Mouse (Mus musculus) CH12.LX (cell line): ENCODE data around the gene Aplp1. TPM values are rescaled to one million over a fixed set of nuclear protein-coding genes. Genes with fewer than 3 reads are reported as not detected.

Source experiments
- DNase-seq: peaks from one replicate; pipeline ENCODE4 v3.0.0-alpha.2; 2013; ENCODE audit errors: extremely low read depth
- H3K27ac ChIP-seq: 2 replicates; pipeline ENCODE4 v1.5.1; 2012; ENCODE audit warnings: low read depth, mild to moderate bottlenecking, control low read depth, moderate library complexity; ENCODE audit not compliant: insufficient read depth
- H3K27me3 ChIP-seq: replicated peaks from 2 replicates; pipeline ENCODE3; 2012; ENCODE audit warnings: inconsistent platforms
- H3K36me3 ChIP-seq, 2 experiments: replicated peaks in 1 of 2; 2 replicates each; pipeline versions ENCODE3 to v1.6.1; 2012; ENCODE audit warnings: inconsistent platforms in 1 of 2, low read length in 1 of 2, mild to moderate bottlenecking in 1 of 2, mixed read lengths in 1 of 2, moderate library complexity in 1 of 2; ENCODE audit not compliant: control insufficient read depth in 1 of 2, insufficient read depth in 1 of 2
- H3K4me1 ChIP-seq, 2 experiments: 2 replicates each; pipeline ENCODE4 v1.6.1; 2012; ENCODE audit warnings: inconsistent platforms in 1 of 2, moderate library complexity in 1 of 2; ENCODE audit not compliant: insufficient read depth in 2 of 2, control insufficient read depth in 1 of 2
- H3K4me2 ChIP-seq: 2 replicates; pipeline ENCODE4 v1.6.1; 2012; ENCODE audit warnings: low read depth, mild to moderate bottlenecking, control low read depth; ENCODE audit not compliant: poor library complexity, insufficient read depth, severe bottlenecking
- H3K4me3 ChIP-seq, 3 experiments: fragments of 150-350 bp in 1 of 3; sonication (generic) in 1 of 3; replicated peaks in 1 of 3; 2 replicates each; pipeline versions ENCODE3 to v1.5.1; 2011 to 2012; ENCODE audit warnings: low read depth in 2 of 3, low read length in 2 of 3, mild to moderate bottlenecking in 2 of 3, moderate library complexity in 2 of 3, control low read depth in 1 of 3, improper control_type of control experiment in 1 of 3, inconsistent platforms in 1 of 3, mixed read lengths in 1 of 3; ENCODE audit not compliant: poor library complexity in 1 of 3
- H3K79me2 ChIP-seq: replicated peaks from 2 replicates; pipeline ENCODE4 v1.6.1; 2012; ENCODE audit warnings: mild to moderate bottlenecking, moderate library complexity; ENCODE audit not compliant: control insufficient read depth, poor library complexity, insufficient read depth, severe bottlenecking; ENCODE audit errors: extremely low read depth
- H3K9ac ChIP-seq: 2 replicates; pipeline ENCODE4 v1.6.1; 2012; ENCODE audit warnings: low read depth, mild to moderate bottlenecking, control low read depth, moderate library complexity; ENCODE audit not compliant: insufficient read depth
- H3K9me3 ChIP-seq: replicated peaks from 2 replicates; pipeline ENCODE3; 2012; ENCODE audit warnings: low read length, inconsistent platforms, mixed read lengths
- CHD1 ChIP-seq: IDR thresholded peaks from 2 replicates; pipeline ENCODE4 v1.6.1; 2012; ENCODE audit warnings: low read depth, low read length, improper control_type of control experiment, inconsistent platforms
- CHD2 ChIP-seq: IDR thresholded peaks from 2 replicates; pipeline ENCODE4 v1.6.1; 2011; ENCODE audit warnings: low read length, improper control_type of control experiment
- CTCF ChIP-seq, 2 experiments: IDR thresholded peaks in 1 of 2; conservative IDR thresholded peaks in 1 of 2; 2 replicates each; pipeline ENCODE4 v1.5.1; 2011 to 2012; ENCODE audit warnings: low read depth in 2 of 2, low read length in 2 of 2, improper control_type of control experiment in 1 of 2, inconsistent platforms in 1 of 2, mild to moderate bottlenecking in 1 of 2, moderate library complexity in 1 of 2
- ELF1 ChIP-seq: IDR thresholded peaks from 2 replicates; pipeline ENCODE4 v1.6.1; 2014; ENCODE audit warnings: low read depth, mild to moderate bottlenecking, inconsistent platforms, low read length, improper control_type of control experiment
- EP300 ChIP-seq: IDR thresholded peaks from 2 replicates; pipeline ENCODE4 v1.6.1; 2011; ENCODE audit warnings: low read length, improper control_type of control experiment
- ETS1 ChIP-seq: conservative IDR thresholded peaks from 2 replicates; pipeline ENCODE4 v1.6.1; 2012; ENCODE audit warnings: low read depth, mild to moderate bottlenecking, inconsistent platforms, low read length, improper control_type of control experiment, moderate library complexity
- GABPA ChIP-seq: IDR thresholded peaks from 2 replicates; pipeline ENCODE4 v1.6.1; 2012; ENCODE audit warnings: low read depth, low read length, improper control_type of control experiment, inconsistent platforms; ENCODE audit not compliant: insufficient replicate concordance
- KAT2A ChIP-seq: IDR thresholded peaks from 2 replicates; pipeline ENCODE4 v1.6.1; 2012; ENCODE audit warnings: low read length, improper control_type of control experiment, inconsistent platforms; ENCODE audit not compliant: insufficient replicate concordance
- MAFK ChIP-seq: IDR thresholded peaks from 2 replicates; pipeline ENCODE4 v1.6.1; 2011; ENCODE audit warnings: low read length, improper control_type of control experiment; ENCODE audit not compliant: insufficient replicate concordance
- MAX ChIP-seq: IDR thresholded peaks from 2 replicates; pipeline ENCODE4 v1.6.1; 2011; ENCODE audit warnings: low read length, improper control_type of control experiment
- NELFE ChIP-seq: IDR thresholded peaks from 2 replicates; pipeline ENCODE4 v1.6.1; 2011; ENCODE audit warnings: low read depth, low read length, improper control_type of control experiment
- NRF1 ChIP-seq: IDR thresholded peaks from 2 replicates; pipeline ENCODE4 v1.6.1; 2014; ENCODE audit warnings: low read depth, mild to moderate bottlenecking, inconsistent platforms, low read length, improper control_type of control experiment, moderate library complexity
- POLR2A ChIP-seq: IDR thresholded peaks from 2 replicates; pipeline ENCODE4 v1.6.1; 2011; ENCODE audit warnings: low read depth, mild to moderate bottlenecking, improper control_type of control experiment, low read length
- POLR2AphosphoS2 ChIP-seq: IDR thresholded peaks from 2 replicates; pipeline ENCODE4 v1.6.1; 2011; ENCODE audit warnings: low read depth, low read length, improper control_type of control experiment
- RAD21 ChIP-seq: IDR thresholded peaks from 2 replicates; pipeline ENCODE4 v1.6.1; 2011; ENCODE audit warnings: low read depth, mild to moderate bottlenecking, low read length, improper control_type of control experiment, moderate library complexity
- SIN3A ChIP-seq: IDR thresholded peaks from 2 replicates; pipeline ENCODE4 v1.6.1; 2012; ENCODE audit warnings: low read length, improper control_type of control experiment, inconsistent platforms
- TBP ChIP-seq: conservative IDR thresholded peaks from 2 replicates; pipeline ENCODE4 v1.6.1; 2011; ENCODE audit warnings: low read depth, low read length, improper control_type of control experiment
- ZKSCAN1 ChIP-seq: IDR thresholded peaks from 2 replicates; pipeline ENCODE4 v1.6.1; 2012; ENCODE audit warnings: low read depth, inconsistent platforms, low read length, improper control_type of control experiment, borderline replicate concordance
- ZNF384 ChIP-seq: IDR thresholded peaks from 2 replicates; pipeline ENCODE4 v1.6.1; 2012; ENCODE audit warnings: low read depth, low read length, improper control_type of control experiment, inconsistent platforms
- dilution Hi-C: fragments of 300-500 bp; cut with MboI; formaldehyde crosslinking; loops from 2 replicates; pipeline ENCODE4 v1.14.3; 2020; ENCODE audit warnings: low sequenced_read_pairs; ENCODE audit not compliant: extremely low pct_unique_long_range_greater_than_20kb, extremely low pct_ligation_motif_present
- in situ Hi-C: fragments of 300-500 bp; cut with MboI; formaldehyde crosslinking; loops from 3 replicates; pipeline ENCODE4 v1.14.3; 2019; ENCODE audit warnings: low sequenced_read_pairs, low pct_ligation_motif_present, low pct_unique_long_range_greater_than_20kb, mixed read lengths
- polyA plus RNA-seq: library from polyadenylated mRNA; unstranded; fragments of >175 nt; gene quantifications from 2 replicates; pipeline ENCODE4 v1.2.1, GENCODE M21; 2012; ENCODE audit warnings: low read depth; ENCODE audit not compliant: insufficient read length
- total RNA-seq, 2 experiments: library from RNA; depleted of rRNA; stranded (reverse); fragments of 300-350 nt in 1 of 2; fragments of >200 nt in 1 of 2; gene quantifications; 2 replicates each; pipeline ENCODE4 v1.2.3; 2012 to 2014

The Aplp1 gene
- total and polyA plus RNA-seq, 3 experiments, result 0.10 to 0.93 TPM; not detected in 1

GRCm38 (mm10) chr7:30439734-30440133 is 5.6 kb downstream of the Aplp1 start:
- Histone ChIP-seq H3K27me3 (peaks cover 87% of the 10 kb centered on the region), H3K36me3 (no peaks in the 10 kb centered on the region), H3K9me3 (peaks cover 5% of the 10 kb centered on the region), H3K79me2 (no peaks in the 10 kb centered on the region), H3K4me2 (no peak overlapping the region), H3K4me3 (no peak overlapping the region), H3K4me1 (no peaks in the 10 kb centered on the region), H3K9ac (no peak overlapping the region), H3K27ac (no peak overlapping the region)
- no peak for DNase-seq
- in situ Hi-C loops, result loop anchor here (5.0 to 10.0 kb wide), 3 partner anchors 33 to 77 kb away; partner anchors contain the start of genes Lrfn3 and Prodh2
- no peak for TF ChIP-seq GABPA
- TF ChIP-seq NELFE, result no peak
- no peak for TF ChIP-seq CHD1
- TF ChIP-seq CHD2, result no peak
- TF ChIP-seq POLR2AphosphoS2, result no peak
- TF ChIP-seq ZKSCAN1, result no peak
- no peak for TF ChIP-seq MAFK
- TF ChIP-seq MAX, result no peak
- no peak for TF ChIP-seq SIN3A
- dilution Hi-C loops, result no loop called here

DNA sequence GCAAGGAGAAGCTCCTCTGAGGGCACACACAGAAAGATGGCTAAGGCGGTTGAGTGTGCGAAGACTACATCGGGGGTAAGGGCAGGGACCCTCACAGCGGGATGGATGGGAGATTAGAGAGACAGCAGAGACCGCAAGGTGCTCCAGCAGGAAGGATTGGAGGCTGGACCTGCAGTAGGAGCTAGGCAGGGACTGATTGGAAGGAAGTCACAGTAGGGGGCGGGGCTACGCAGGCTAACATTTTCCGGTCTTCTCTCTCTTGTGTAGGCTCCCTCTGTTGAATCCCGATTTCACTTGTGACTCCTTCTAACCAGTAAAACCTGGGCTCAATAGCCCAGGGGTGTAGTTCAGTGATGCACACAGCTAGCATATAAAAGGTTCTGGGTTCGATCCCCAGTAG is 8.5 kb downstream of the Aplp1 start:
- Histone ChIP-seq H3K27ac (no peak overlapping the region), H3K36me3 (no peaks in the 10 kb centered on the region), H3K27me3 (peaks cover 70% of the 10 kb centered on the region), H3K79me2 (no peaks in the 10 kb centered on the region), H3K9me3 (no peaks in the 10 kb centered on the region), H3K4me1 (no peaks in the 10 kb centered on the region), H3K4me2 (no peak overlapping the region)
- dilution Hi-C loops, result no loop called here
- 0 out of 2 replicates have a peak, but pooled peaks have one; percentile 38 for TF ChIP-seq TBP
- TF ChIP-seq ELF1, result peak; percentile 47; the same call in 1 of the 2 replicates
- TF ChIP-seq EP300, result no peak
- TF ChIP-seq, all 38 proteins: peak for 2
- Histone ChIP-seq H3K9ac (no peak overlapping the region), H3K4me3 (no peak overlapping the region)
- DNase-seq, result no peak
- in situ Hi-C loops, result loop anchor here (5.0 kb wide), 2 partner anchors 35 to 75 kb away; partner anchors contain the start of gene Lrfn3

GRCm38 (mm10) chr7:30435156-30435555 is 10.2 kb downstream of the Aplp1 start:
- in situ Hi-C loops, result loop anchor here (5.0 kb wide), 2 partner anchors 37 to 73 kb away; partner anchors contain the start of gene Lrfn3
- TF ChIP-seq ETS1 (no peak), CHD1 (no peak), CTCF (conservative IDR thresholded peaks at IDR 0.05 in 1 of 2, IDR thresholded peaks at IDR 0.05 in 1 of 2; ENCODE audit: low read depth in 2 of 2, low read length in 2 of 2) (no peak), POLR2A (no peak), SIN3A (no peak), ZNF384 (no peak), MAFK (no peak), RAD21 (no peak), NRF1 (no peak), KAT2A (no peak)
- H3K4me3 ChIP-seq, result no peak overlapping the region

More at GRCm38 (mm10) chr7:30435156-30435555, 10.2 kb downstream of the Aplp1 start:
- no peak overlapping the region for H3K9ac ChIP-seq
- H3K27ac ChIP-seq, result no peak overlapping the region
- H3K27me3 ChIP-seq, result peaks cover 57% of the 10 kb centered on the region
- H3K4me1 ChIP-seq, result peaks cover 6 to 14% of the 10 kb centered on the region in 2 experiments
- dilution Hi-C loops, result no loop called here
- H3K79me2 ChIP-seq, result no peaks in the 10 kb centered on the region
- no peak for DNase-seq
- H3K9me3 ChIP-seq, result no peaks in the 10 kb centered on the region
- H3K4me2 ChIP-seq, result no peak overlapping the region
- no peaks in the 10 kb centered on the region for H3K36me3 ChIP-seq
